Mouse (Mus musculus) A20 (cell line): ENCODE data around the gene Tifab.
A peak's percentile ranks its signal among the peaks of the same experiment; 100 is the strongest.

Experiments used
- DNase-seq: peaks from one replicate; pipeline ENCODE4 v3.0.0-alpha.2; 2011; ENCODE audit warnings: low read depth, low spot score

The Tifab gene

GRCm38 (mm10) chr13:56139167-56139751 lies 39.4 kb downstream of the Tifab start:
- DNase-seq = no peak

GRCm38 (mm10) chr13:56136200-56136599 lies 42.5 kb downstream of the Tifab start, which contains the start of gene H2afy:
H2afy (minus strand) TSS chr13:56136361.
- no peak for DNase-seq

GRCm38 (mm10) chr13:56135231-56136052 lies 43.2 kb downstream of the Tifab start:
- peak; percentile 87 for DNase-seq

GRCm38 (mm10) chr13:56134631-56135181 lies 44.0 kb downstream of the Tifab start:
- DNase-seq = peak; percentile 74

GRCm38 (mm10) chr13:56134031-56134430 lies 44.7 kb downstream of the Tifab start:
- no peak for DNase-seq

GRCm38 (mm10) chr13:56132941-56133340 lies 45.7 kb downstream of the Tifab start:
- no peak for DNase-seq

GRCm38 (mm10) chr13:56132326-56132936 lies 46.3 kb downstream of the Tifab start:
- no peak for DNase-seq

- no peak for DNase-seq
These were observed 48.1 kb downstream of the Tifab start for GRCm38 (mm10) chr13:56130544-56130943.

GRCm38 (mm10) chr13:56129578-56129977 lies 49.1 kb downstream of the Tifab start:
- DNase-seq = no peak

GRCm38 (mm10) chr13:56129014-56129413 lies 49.7 kb downstream of the Tifab start:
- DNase-seq = no peak

GRCm38 (mm10) chr13:56125632-56126031 lies 53.1 kb downstream of the Tifab start:
- no peak for DNase-seq
